In the genomic region with DNA sequence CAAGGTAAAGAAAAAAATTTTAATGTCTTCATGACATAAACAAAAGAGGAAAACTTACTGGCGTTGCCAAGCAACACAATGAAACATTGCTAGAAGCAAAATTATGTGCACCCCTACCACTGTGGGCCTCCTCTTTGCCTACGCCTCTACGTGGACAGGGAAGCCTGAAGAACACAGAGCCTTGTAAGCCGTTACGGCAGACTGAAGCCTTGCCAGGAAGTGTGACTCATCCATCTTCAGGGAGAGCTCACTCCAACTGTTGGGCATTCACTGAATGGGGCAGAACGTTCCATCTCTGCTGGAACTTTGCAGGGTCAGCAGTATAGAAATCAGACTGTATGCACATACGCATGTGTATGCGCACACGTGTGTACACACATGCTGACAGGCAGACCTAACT, we compare ENCODE assay signal across 9 mouse cellular contexts. TPM values are rescaled to one million over a fixed set of nuclear protein-coding genes. Genes with fewer than 3 reads are reported as not detected.
DNase-seq lines count a peak whose midpoint lies in the region; ATAC-seq and TF ChIP-seq lines count a peak whose summit lies in the region.
"Had no signal": no experiment of that assay in that cellular context is flagged by ENCODE, and none has a peak within 500 bp of the region (broad histone marks: within the 10 kb centered on the region; RNA-seq: fewer than 3 reads in every experiment).

No protein-coding gene starts in this region.

- DNase-seq in 3T3-L1 (ENCODE audit: low read depth, low spot score) (peak; percentile 98), Patski (ENCODE audit: low read depth, low spot score) (no peak)
- peak; percentile 54 for DNase-seq in gonadal fat pad, adult 2 months (ENCODE audit: low read depth)
- DNase-seq in lung, adult 2 months, result peak; percentile 48
- DNase-seq in telencephalon, adult 2 months (ENCODE audit: low read depth, low spot score), result peak; percentile 80
- DNase-seq in cerebellum, adult 11 months, result no peak
- no peak for DNase-seq in kidney, adult 18-20 months

- peaks cover 7% of the 10 kb centered on the region for H3K4me1 ChIP-seq in lung, adult 2 months (ENCODE audit: control insufficient read depth, insufficient read depth, low read length)

- TF ChIP-seq CTCF in Patski (IDR thresholded peaks at IDR 0.05), result no peak
- TF ChIP-seq CTCF in lung, adult 2 months (IDR thresholded peaks at IDR 0.05; ENCODE audit: insufficient read depth, low read length), result no peak

- CTCF ChIA-PET in Patski (lab: Charles Lee), result interaction anchor here (1.5 kb wide), 1 partner anchor 8 kb away, joined by 5 read pairs; no protein-coding TSS in a partner anchor

- 33% methylated on average over 9 of the region's 9 CpGs for WGBS in lung, adult 2 months

- in situ Hi-C loops in Patski (cut with MboI; ENCODE audit: low pct_unique_long_range_greater_than_20kb), result no loop called here

- POLR2A ChIA-PET in Patski (lab: Charles Lee), result no interaction called here

- H3K4me3 ChIP-seq in lung, adult 2 months (replicated peaks; ENCODE audit: extremely low read depth, low read depth, low read length), result no peak overlapping the region
- H3K4me3 ChIP-seq: hindbrain, embryonic 15.5 days; neural tube, embryonic 13.5 days had no signal

- no peaks in the 10 kb centered on the region for H3K27me3 ChIP-seq in Patski
- H3K27me3 ChIP-seq: hindbrain, embryonic 15.5 days had no signal

- TF ChIP-seq POLR2A in lung, adult 2 months (IDR thresholded peaks at IDR 0.05; ENCODE audit: borderline replicate concordance, extremely low read depth, low read depth, low read length), result no peak

- peak; percentile 80 for ATAC-seq in Patski

RNA-seq across cellular contexts. Expression of a gene that starts 3.3 kb away (rescaled TPM):
- not detected for polyA plus RNA-seq in Patski (2021)
- polyA plus RNA-seq in gonadal fat pad, adult 2 months (2012; rRNA removed), result 5.3 and 7.0 TPM in 2 replicates
- polyA plus RNA-seq in lung, adult 2 months (2012; rRNA removed), result 6.1 and 7.4 TPM in 2 replicates

Comparison
In these comparisons a context has a peak if more than half of its experiments do, and no peak if none do; other contexts are left out.
1. DNase-seq: peak in 3T3-L1 (single experiment), gonadal fat pad, adult 2 months (single experiment), lung, adult 2 months (single experiment) and telencephalon, adult 2 months (single experiment); none in Patski (single experiment), cerebellum, adult 11 months (single experiment) and kidney, adult 18-20 months (single experiment).